Mouse (Mus musculus) urinary bladder, postnatal 0 days (tissue): Measurements from ENCODE around the gene Ticam1. TPM values are rescaled to one million over a fixed set of nuclear protein-coding genes. Genes with fewer than 3 reads are reported as not detected.

Experiments
- microRNA counts: library from miRNA; unstranded; fragments of <30 nt; microRNA quantifications from one replicate; lab custom pipeline; 2016
- microRNA-seq: library from miRNA; unstranded; fragments of <30 nt; microRNA quantifications from one replicate; pipeline ENCODE4, GENCODE M21; 2016
- polyA plus RNA-seq: library from polyadenylated mRNA; unstranded; fragments of >200 nt; fragmentation: Nextera tagmentation; extraction: Ambion mirVana; gene quantifications from 2 replicates; pipeline ENCODE4 v1.2.1, GENCODE M21; 2015

Ticam1 gene
- polyA plus RNA-seq, result 3.3 and 3.6 TPM in 2 replicates

GRCm38 (mm10) chr17:56276643-56277566 lies at the start of gene Ticam1:
Ticam1 (minus strand) TSS chr17:56276786.

GRCm38 (mm10) chr17:56325450-56326152 lies 49.0 kb upstream of the Ticam1 start, which contains the start of gene Kdm4b:
Kdm4b (plus strand) TSS chr17:56326062.

GRCm38 (mm10) chr17:56303160-56303846 lies 26.7 kb upstream of the Ticam1 start, which contains the start of gene Uhrf1:
Uhrf1 (plus strand) TSS chr17:56303321.

GRCm38 (mm10) chr17:56300186-56300585 lies 23.6 kb upstream of the Ticam1 start, which contains the start of gene Arrdc5:
Arrdc5 (minus strand) TSS chr17:56300286.

GRCm38 (mm10) chr17:56292531-56293222 lies 16.1 kb upstream of the Ticam1 start, which contains the start of gene Plin3:
Plin3 (minus strand) TSS chr17:56292873.

GRCm38 (mm10) chr17:56256239-56256881 lies 20.2 kb downstream of the Ticam1 start, which contains the start of gene Fem1a:
Fem1a (plus strand) TSS chr17:56256810.

MicroRNAs encoded within 50 kb of the gene (microRNA counts, 519-probe panel; counts per million panel counts)
- microRNA mmu-miR-7b (lab: Ali Mortazavi, UCI), result 2,161 counts per million, percentile 27 among the panel's probes with 10 or more counts

Small RNA genes within 50 kb of the gene (microRNA-seq; reads per million reads assigned to microRNA genes)
- gene Mir7b, result 13.0 reads per million, percentile 22 among the genes with 10 or more reads in this experiment

Other genes with a start within 250 kb of the Ticam1 start
- gene Sh3gl1, start 240.2 kb downstream of the Ticam1 start, polyA plus RNA-seq, result 85.7 and 100 TPM in 2 replicates
- gene Chaf1a, start 236.3 kb downstream of the Ticam1 start, polyA plus RNA-seq, result 4.9 and 7.4 TPM in 2 replicates
- gene Ubxn6, start 201.8 kb downstream of the Ticam1 start, polyA plus RNA-seq, result 43.9 and 47.2 TPM in 2 replicates
- 53.5 and 57.9 TPM in 2 replicates for gene Hdgfl2, start 197.2 kb downstream of the Ticam1 start, polyA plus RNA-seq
- gene Plin4, start 167.0 kb downstream of the Ticam1 start, polyA plus RNA-seq, result 13.1 and 16.2 TPM in 2 replicates
- gene Plin5, start 159.2 kb downstream of the Ticam1 start, polyA plus RNA-seq, result 0.14 and 0.21 TPM in 2 replicates
- gene Lrg1, start 154.8 kb downstream of the Ticam1 start, polyA plus RNA-seq, result 3.4 and 7.2 TPM in 2 replicates
- gene Sema6b, start 136.4 kb downstream of the Ticam1 start, polyA plus RNA-seq, result 0.37 and 0.85 TPM in 2 replicates
- 3.6 and 4.2 TPM in 2 replicates for gene Tnfaip8l1, start 114.3 kb downstream of the Ticam1 start, polyA plus RNA-seq
- 75.0 and 82.0 TPM in 2 replicates for gene Mydgf, start 92.9 kb downstream of the Ticam1 start, polyA plus RNA-seq
- 18.3 and 21.8 TPM in 2 replicates for gene Dpp9, start 57.9 kb downstream of the Ticam1 start, polyA plus RNA-seq
- 8.4 and 9.1 TPM in 2 replicates for gene Fem1a, start 20.0 kb downstream of the Ticam1 start, polyA plus RNA-seq
- gene Plin3, start 16.1 kb upstream of the Ticam1 start, polyA plus RNA-seq, result 54.0 and 58.1 TPM in 2 replicates
- not detected in 2 replicates for gene Arrdc5, start 23.5 kb upstream of the Ticam1 start, polyA plus RNA-seq
- gene Uhrf1, start 26.5 kb upstream of the Ticam1 start, polyA plus RNA-seq, result 21.7 and 31.0 TPM in 2 replicates
- gene Kdm4b, start 49.3 kb upstream of the Ticam1 start, polyA plus RNA-seq, result 23.0 and 24.0 TPM in 2 replicates
- 37.4 and 42.8 TPM in 2 replicates for gene Ptprs, start 199.7 kb upstream of the Ticam1 start, polyA plus RNA-seq
- not detected in 2 replicates for gene Znrf4, start 235.6 kb upstream of the Ticam1 start, polyA plus RNA-seq